Mouse (Mus musculus): ENCODE results near the gene Wrap73.
A peak's percentile ranks its signal among the peaks of the same experiment; 100 is the strongest.

DNA sequence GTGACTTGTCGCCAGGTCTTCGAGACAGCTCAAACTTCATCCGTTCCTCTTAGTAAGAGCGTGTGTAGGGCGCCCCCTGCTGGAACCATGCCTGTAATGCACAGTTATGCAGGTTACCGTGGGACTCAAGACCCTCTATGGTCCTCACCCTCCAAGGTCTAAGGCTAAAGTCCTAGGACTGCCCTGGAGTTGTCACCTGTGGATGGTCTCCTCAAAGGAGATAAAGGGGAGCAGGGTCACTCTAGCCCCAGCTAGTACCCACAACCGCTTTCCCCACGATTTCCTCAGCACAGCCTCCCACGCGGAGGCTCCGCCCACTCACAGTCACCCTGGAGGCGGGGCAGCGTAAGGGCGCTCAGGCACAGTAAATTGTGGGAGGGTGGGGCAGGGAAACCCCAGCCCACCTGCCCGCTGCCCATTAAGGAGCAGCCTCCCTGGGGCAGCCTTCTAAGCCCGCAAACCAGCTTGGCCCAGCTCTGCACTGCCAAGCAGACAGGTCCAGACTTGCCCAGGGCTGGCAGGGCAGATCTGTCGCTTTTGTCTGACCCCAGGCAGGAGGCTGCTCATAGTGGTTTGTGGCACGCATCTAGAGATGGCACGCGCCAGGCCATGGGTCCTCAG lies 36.7 kb upstream of the Wrap73 start:
- no peak for TF ChIP-seq POLR2A (IDR thresholded peaks at IDR 0.05; ENCODE audit: insufficient read depth, low read depth, low read length)
- TF ChIP-seq CTCF (IDR thresholded peaks at IDR 0.05) = peak; percentile 81
